Mouse (Mus musculus): ENCODE data around the gene Padi1. TPM values are rescaled to one million over a fixed set of nuclear protein-coding genes. Genes with fewer than 3 reads are reported as not detected.

Padi1 gene
- polyA plus RNA-seq, 1 experiment from 2014 or later: 0.07 TPM

DNA sequence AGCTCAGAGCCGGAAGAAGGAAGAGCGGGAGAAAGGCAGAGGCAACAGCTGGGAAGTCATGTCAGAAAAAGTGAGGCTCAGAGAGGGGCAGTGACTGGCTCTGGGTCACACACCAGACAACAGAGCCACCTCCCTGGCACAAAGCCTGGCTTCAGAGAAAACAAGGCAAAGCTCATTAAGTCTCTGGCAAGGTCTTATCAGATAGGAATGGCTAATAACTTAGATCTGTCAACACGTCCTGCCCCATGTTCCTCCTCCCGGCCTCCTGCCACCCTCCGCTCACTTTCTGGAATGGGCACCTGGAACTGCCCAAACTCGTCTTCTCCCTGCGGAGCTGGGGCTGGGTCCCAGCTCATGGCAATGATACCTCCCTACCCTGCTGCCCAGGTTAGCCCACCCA is 12.2 kb upstream of the Padi1 start:
- Histone ChIP-seq H3K9ac (ENCODE audit: low read length) (no peak overlapping the region), H3K27ac (ENCODE audit: low read length) (no peak overlapping the region), H3K4me3 (ENCODE audit: low read length) (no peak overlapping the region), H3K36me3 (ENCODE audit: control insufficient read depth, insufficient read depth) (no peaks in the 10 kb centered on the region), H3K27me3 (ENCODE audit: control insufficient read depth, insufficient read depth, low read length) (peaks cover 4% of the 10 kb centered on the region; the same call in 1 of the 2 replicates), H3K9me3 (replicated peaks; ENCODE audit: control insufficient read depth, low read length) (peaks cover 2% of the 10 kb centered on the region), H3K4me2 (ENCODE audit: low read depth, low read length) (no peak overlapping the region), H3K4me1 (ENCODE audit: control insufficient read depth, insufficient read depth, low read length) (peaks cover 11% of the 10 kb centered on the region)
- 52% methylated on average over 7 of the region's 7 CpGs for WGBS
- peak; percentile 29; the same call in 1 of the 2 replicates for ATAC-seq (replicated peaks; ENCODE audit: extremely low read depth, insufficient read depth, low FRiP score)

DNA sequence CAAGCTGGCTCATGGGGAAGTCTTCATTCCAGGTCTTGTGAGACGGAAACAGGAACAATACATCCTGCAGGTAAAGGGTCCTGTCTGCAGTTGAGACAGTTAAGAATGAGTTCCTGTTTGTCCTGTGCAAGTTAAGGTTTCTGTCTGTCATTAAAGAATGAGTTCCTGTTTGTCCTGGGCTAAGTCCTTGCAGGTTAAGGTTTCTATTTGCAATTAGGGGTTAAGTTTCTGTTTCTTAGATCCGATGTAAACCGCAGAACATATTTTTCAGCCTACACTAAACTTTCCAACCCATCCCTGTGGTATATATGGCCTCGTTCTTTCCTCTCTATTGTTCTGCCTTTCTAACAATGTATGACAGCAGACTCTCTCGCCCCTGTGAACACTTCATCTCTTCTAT is 11.5 kb upstream of the Padi1 start:
- no peak overlapping the region for H3K4me2 ChIP-seq (ENCODE audit: low read depth, low read length)
- no peak overlapping the region for H3K9ac ChIP-seq (ENCODE audit: low read length)
- peaks cover 2% of the 10 kb centered on the region for H3K9me3 ChIP-seq (replicated peaks; ENCODE audit: control insufficient read depth, low read length)
- H3K27ac ChIP-seq (ENCODE audit: low read length): no peak overlapping the region
- peaks cover 11% of the 10 kb centered on the region for H3K4me1 ChIP-seq (ENCODE audit: control insufficient read depth, insufficient read depth, low read length)
- H3K4me3 ChIP-seq (ENCODE audit: low read length): no peak overlapping the region
- no peak for ATAC-seq (replicated peaks; ENCODE audit: extremely low read depth, insufficient read depth, low FRiP score)
- WGBS: 72% methylated on average over 5 of the region's 5 CpGs
- peaks cover 4% of the 10 kb centered on the region; the same call in 1 of the 2 replicates for H3K27me3 ChIP-seq (ENCODE audit: control insufficient read depth, insufficient read depth, low read length)
- no peaks in the 10 kb centered on the region for H3K36me3 ChIP-seq (ENCODE audit: control insufficient read depth, insufficient read depth)

DNA sequence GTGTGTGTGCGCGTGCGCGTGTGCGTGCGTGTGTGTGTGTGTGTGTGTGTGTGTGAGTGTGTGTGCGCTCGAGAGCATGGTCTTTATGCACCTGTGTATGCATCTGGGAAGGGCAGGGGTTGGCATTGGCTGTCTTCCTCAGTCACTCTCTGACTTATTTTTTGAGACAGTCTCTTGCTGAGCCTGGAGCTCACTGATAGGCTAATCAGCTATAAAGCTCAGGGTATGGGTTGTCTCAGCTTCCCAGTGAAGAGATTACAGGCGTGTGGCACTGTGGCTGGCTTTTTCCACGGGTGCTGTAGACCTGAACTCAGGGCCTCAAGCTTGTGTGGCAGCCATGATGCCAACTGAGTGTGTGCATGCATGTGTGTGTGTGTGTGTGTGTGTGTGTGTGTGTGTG is 9.6 kb upstream of the Padi1 start:
- Histone ChIP-seq H3K4me1 (ENCODE audit: control insufficient read depth, insufficient read depth, low read length) (peaks cover 4% of the 10 kb centered on the region), H3K27me3 (ENCODE audit: control insufficient read depth, insufficient read depth, low read length) (peaks cover 4% of the 10 kb centered on the region; the same call in 1 of the 2 replicates), H3K9ac (ENCODE audit: low read length) (no peak overlapping the region), H3K4me2 (ENCODE audit: low read depth, low read length) (no peak overlapping the region), H3K36me3 (ENCODE audit: control insufficient read depth, insufficient read depth) (no peaks in the 10 kb centered on the region), H3K9me3 (replicated peaks; ENCODE audit: control insufficient read depth, low read length) (peaks cover 2% of the 10 kb centered on the region), H3K4me3 (ENCODE audit: low read length) (no peak overlapping the region), H3K27ac (ENCODE audit: low read length) (no peak overlapping the region)
- WGBS: 80% methylated on average over 9 of the region's 10 CpGs
- ATAC-seq (replicated peaks; ENCODE audit: extremely low read depth, insufficient read depth, low FRiP score): no peak

DNA sequence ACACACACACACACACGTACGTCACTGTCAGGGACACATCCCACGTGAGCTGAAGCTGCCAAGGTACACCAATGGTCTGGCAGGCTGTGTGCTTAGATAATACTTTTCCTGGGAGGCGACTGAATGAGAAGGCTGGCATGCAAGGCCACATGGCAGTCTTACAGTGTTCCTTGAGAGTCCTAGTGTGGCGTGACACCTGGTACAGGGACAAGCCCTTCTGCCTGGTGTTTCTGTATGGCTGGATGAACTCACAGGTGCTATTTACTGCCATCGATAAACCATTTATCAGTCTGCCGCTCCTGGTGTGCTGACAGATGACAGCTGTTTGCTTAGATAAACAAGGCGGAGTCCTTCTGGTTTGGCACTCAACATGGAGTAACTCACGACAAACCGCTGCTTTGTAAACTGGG is 8.9 kb upstream of the Padi1 start:
- no peak overlapping the region for H3K4me3 ChIP-seq (ENCODE audit: low read length)
- peaks cover 4% of the 10 kb centered on the region; the same call in 1 of the 2 replicates for H3K27me3 ChIP-seq (ENCODE audit: control insufficient read depth, insufficient read depth, low read length)
- ATAC-seq (replicated peaks; ENCODE audit: extremely low read depth, insufficient read depth, low FRiP score): no peak
- peaks cover 2% of the 10 kb centered on the region for H3K9me3 ChIP-seq (replicated peaks; ENCODE audit: control insufficient read depth, low read length)
- 39% methylated on average over 10 of the region's 10 CpGs for WGBS
- H3K27ac ChIP-seq (ENCODE audit: low read length): no peak overlapping the region
- H3K9ac ChIP-seq (ENCODE audit: low read length): no peak overlapping the region
- peaks cover 4% of the 10 kb centered on the region for H3K4me1 ChIP-seq (ENCODE audit: control insufficient read depth, insufficient read depth, low read length)
- no peaks in the 10 kb centered on the region for H3K36me3 ChIP-seq (ENCODE audit: control insufficient read depth, insufficient read depth)
- no peak overlapping the region for H3K4me2 ChIP-seq (ENCODE audit: low read depth, low read length)

DNA sequence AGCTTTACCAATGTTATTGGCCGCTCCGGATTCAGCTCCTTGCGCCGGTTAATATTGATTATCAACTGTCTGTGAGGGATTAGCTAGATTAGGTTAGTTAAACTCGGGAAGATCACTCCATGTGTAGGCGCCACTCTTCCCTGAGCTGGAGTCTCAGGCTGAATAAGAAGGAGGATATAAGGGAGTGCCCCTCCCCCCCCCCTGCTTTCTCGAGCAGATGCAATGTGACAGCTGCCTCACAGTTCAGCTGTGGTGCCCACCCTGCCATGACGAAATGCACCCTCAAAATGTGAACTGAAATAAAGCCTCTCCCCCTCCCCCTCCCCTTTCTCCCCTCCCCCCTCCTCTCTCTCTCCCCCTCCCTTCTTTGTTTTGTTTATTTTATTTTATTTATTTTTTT is 8.0 kb upstream of the Padi1 start:
- H3K27ac ChIP-seq (ENCODE audit: low read length): no peak overlapping the region
- no peak overlapping the region for H3K4me2 ChIP-seq (ENCODE audit: low read depth, low read length)
- peaks cover 4% of the 10 kb centered on the region for H3K4me1 ChIP-seq (ENCODE audit: control insufficient read depth, insufficient read depth, low read length)
- ATAC-seq (replicated peaks; ENCODE audit: extremely low read depth, insufficient read depth, low FRiP score): no peak
- peaks cover 2% of the 10 kb centered on the region for H3K9me3 ChIP-seq (replicated peaks; ENCODE audit: control insufficient read depth, low read length)
- no peak overlapping the region for H3K9ac ChIP-seq (ENCODE audit: low read length)
- 0 out of 2 replicates have a peak, but pooled peaks cover 2% of the 10 kb centered on the region for H3K27me3 ChIP-seq (ENCODE audit: control insufficient read depth, insufficient read depth, low read length)
- WGBS: 42% methylated on average over 8 of the region's 8 CpGs
- H3K36me3 ChIP-seq (ENCODE audit: control insufficient read depth, insufficient read depth): no peaks in the 10 kb centered on the region
- H3K4me3 ChIP-seq (ENCODE audit: low read length): no peak overlapping the region

DNA sequence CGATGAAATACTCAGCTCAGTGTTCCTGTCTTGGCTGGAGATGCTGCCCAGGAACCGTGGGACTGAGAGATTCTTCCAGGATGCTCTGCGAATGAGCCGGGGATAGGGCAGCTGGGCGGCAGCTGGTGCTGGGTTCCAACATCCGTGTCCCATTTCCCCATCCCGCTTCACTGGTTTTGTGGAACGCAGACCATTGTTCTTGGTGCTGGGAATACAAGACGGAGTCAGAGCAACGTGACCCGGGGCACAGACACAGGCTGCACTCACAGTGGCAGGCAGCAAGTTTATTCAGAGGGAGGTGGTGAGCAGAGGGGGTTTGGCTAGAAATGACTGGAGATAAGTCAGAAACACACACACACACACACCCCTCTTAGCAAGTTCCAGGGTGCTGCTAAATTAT is 3.7 kb upstream of the Padi1 start:
- WGBS: 82% methylated on average over 11 of the region's 11 CpGs
- no peaks in the 10 kb centered on the region for H3K9me3 ChIP-seq (replicated peaks; ENCODE audit: control insufficient read depth, low read length)
- ATAC-seq (replicated peaks; ENCODE audit: extremely low read depth, insufficient read depth, low FRiP score): no peak

DNA sequence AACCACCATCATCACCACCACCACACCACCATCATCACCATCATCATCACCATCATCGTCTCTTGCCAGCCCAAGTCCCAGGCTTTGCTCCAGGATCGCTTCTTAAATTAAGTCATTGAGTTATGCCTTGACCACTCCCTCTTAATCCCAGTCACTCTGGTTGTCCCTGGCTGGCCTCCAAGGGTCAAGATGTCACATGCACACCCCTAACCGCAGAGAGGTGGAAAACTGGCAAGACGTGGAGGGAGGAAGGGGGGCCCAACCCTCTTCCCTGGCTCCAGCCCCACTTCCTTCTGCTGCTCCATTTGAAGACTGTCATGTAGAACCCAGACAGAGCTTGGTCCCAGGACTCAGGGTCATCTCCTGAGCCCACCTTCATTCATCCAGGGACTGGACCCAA is 587 bp downstream of the Padi1 start:
- no peaks in the 10 kb centered on the region for H3K4me1 ChIP-seq (ENCODE audit: control insufficient read depth, insufficient read depth, low read length)
- no peaks in the 10 kb centered on the region for H3K36me3 ChIP-seq (ENCODE audit: control insufficient read depth, insufficient read depth)
- H3K9ac ChIP-seq (ENCODE audit: low read length): no peak overlapping the region
- H3K9me3 ChIP-seq (replicated peaks; ENCODE audit: control insufficient read depth, low read length): no peaks in the 10 kb centered on the region
- H3K27ac ChIP-seq (ENCODE audit: low read length): no peak overlapping the region
- WGBS: 53% methylated on average over 4 of the region's 4 CpGs
- H3K27me3 ChIP-seq (ENCODE audit: control insufficient read depth, insufficient read depth, low read length): no peaks in the 10 kb centered on the region
- H3K4me3 ChIP-seq (ENCODE audit: low read length): no peak overlapping the region
- H3K4me2 ChIP-seq (ENCODE audit: low read depth, low read length): no peak overlapping the region
- ATAC-seq (replicated peaks; ENCODE audit: extremely low read depth, insufficient read depth, low FRiP score): no peak

More for the DNA sequence above, 3.7 kb upstream of the Padi1 start:
- H3K36me3 ChIP-seq (ENCODE audit: control insufficient read depth, insufficient read depth): no peaks in the 10 kb centered on the region
- H3K9ac ChIP-seq (ENCODE audit: low read length): no peak overlapping the region
- H3K27ac ChIP-seq (ENCODE audit: low read length): no peak overlapping the region
- H3K4me1 ChIP-seq (ENCODE audit: control insufficient read depth, insufficient read depth, low read length): no peaks in the 10 kb centered on the region
- no peak overlapping the region for H3K4me3 ChIP-seq (ENCODE audit: low read length)
- H3K27me3 ChIP-seq (ENCODE audit: control insufficient read depth, insufficient read depth, low read length): no peaks in the 10 kb centered on the region
- no peak overlapping the region for H3K4me2 ChIP-seq (ENCODE audit: low read depth, low read length)

DNA sequence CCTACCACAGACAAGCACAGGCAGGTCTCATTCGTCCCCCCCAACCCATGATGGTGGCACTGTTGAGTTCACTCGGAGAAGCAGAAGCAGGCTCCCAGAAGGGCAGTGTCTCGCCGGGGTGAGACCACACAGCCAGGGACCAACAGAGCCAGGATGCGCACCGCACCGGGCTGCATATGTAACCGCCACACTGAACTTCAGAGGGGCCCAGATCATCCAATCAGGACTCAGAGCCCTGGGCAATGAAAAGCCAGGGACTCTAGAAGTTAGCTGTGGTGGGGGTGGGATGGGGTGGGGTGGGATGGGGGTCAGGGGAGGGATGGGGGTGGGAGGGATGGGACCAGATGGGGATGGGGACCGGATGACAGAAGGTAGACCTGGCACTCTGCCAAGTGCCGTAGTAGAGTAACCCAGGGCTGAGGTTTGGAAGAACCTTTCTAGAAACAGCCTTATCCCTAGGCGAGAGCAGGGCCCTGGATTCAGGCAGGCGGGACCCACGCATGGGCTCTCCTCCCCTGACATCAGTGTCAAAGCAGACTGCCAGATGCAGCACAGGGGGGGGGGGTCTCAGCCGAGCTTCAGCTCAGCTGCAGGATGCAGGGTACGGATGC is 1.8 kb downstream of the Padi1 start:
- Histone ChIP-seq H3K36me3 (ENCODE audit: control insufficient read depth, insufficient read depth) (no peaks in the 10 kb centered on the region), H3K9me3 (replicated peaks; ENCODE audit: control insufficient read depth, low read length) (no peaks in the 10 kb centered on the region), H3K4me3 (ENCODE audit: low read length) (no peak overlapping the region), H3K27me3 (ENCODE audit: control insufficient read depth, insufficient read depth, low read length) (no peaks in the 10 kb centered on the region), H3K27ac (ENCODE audit: low read length) (no peak overlapping the region), H3K4me1 (ENCODE audit: control insufficient read depth, insufficient read depth, low read length) (no peaks in the 10 kb centered on the region), H3K9ac (ENCODE audit: low read length) (no peak overlapping the region), H3K4me2 (ENCODE audit: low read depth, low read length) (no peak overlapping the region)
- WGBS: 72% methylated on average over 15 of the region's 15 CpGs
- ATAC-seq (replicated peaks; ENCODE audit: extremely low read depth, insufficient read depth, low FRiP score): no peak

DNA sequence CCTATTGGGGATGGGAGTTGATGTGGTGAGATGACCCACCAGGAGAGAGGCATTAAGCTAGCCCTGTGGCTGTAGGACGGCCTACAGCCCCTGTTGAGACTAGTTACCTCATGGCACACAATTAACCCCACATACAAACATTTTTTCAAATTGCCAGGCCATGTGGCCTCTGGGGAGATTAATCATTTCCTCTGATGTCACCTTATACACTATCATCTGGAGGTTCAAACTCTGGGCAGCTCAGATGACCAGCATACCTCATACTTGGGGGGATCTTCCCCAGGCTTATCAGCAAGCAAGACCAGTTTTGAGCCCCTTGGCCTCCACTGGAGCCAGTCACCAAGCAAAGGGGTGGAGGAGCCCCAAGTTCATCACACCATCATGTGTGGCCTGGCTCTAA is 2.7 kb downstream of the Padi1 start:
- no peak overlapping the region for H3K9ac ChIP-seq (ENCODE audit: low read length)
- no peak overlapping the region for H3K4me2 ChIP-seq (ENCODE audit: low read depth, low read length)
- no peaks in the 10 kb centered on the region for H3K9me3 ChIP-seq (replicated peaks; ENCODE audit: control insufficient read depth, low read length)
- no peak overlapping the region for H3K4me3 ChIP-seq (ENCODE audit: low read length)
- WGBS: 83% methylated on average over 1 of the region's 1 CpGs
- H3K27ac ChIP-seq (ENCODE audit: low read length): no peak overlapping the region
- ATAC-seq (replicated peaks; ENCODE audit: extremely low read depth, insufficient read depth, low FRiP score): no peak
- H3K4me1 ChIP-seq (ENCODE audit: control insufficient read depth, insufficient read depth, low read length): 0 out of 2 replicates have a peak, but pooled peaks cover 4% of the 10 kb centered on the region
- no peaks in the 10 kb centered on the region for H3K27me3 ChIP-seq (ENCODE audit: control insufficient read depth, insufficient read depth, low read length)
- no peaks in the 10 kb centered on the region for H3K36me3 ChIP-seq (ENCODE audit: control insufficient read depth, insufficient read depth)
